Mouse (Mus musculus) ES-Bruce4 (cell line): ENCODE data around the gene Oaz2. TPM values are rescaled to one million over a fixed set of nuclear protein-coding genes. Genes with fewer than 3 reads are reported as not detected.

ENCODE experiments used
- H3K27ac ChIP-seq: 2 replicates; pipeline ENCODE4 v1.5.1; 2012; ENCODE audit warnings: low read length, inconsistent platforms; ENCODE audit not compliant: insufficient read depth
- H3K27me3 ChIP-seq: 2 replicates; pipeline ENCODE4 v1.6.1; 2012; ENCODE audit warnings: mild to moderate bottlenecking, low read length, inconsistent platforms; ENCODE audit not compliant: control insufficient read depth, poor library complexity, insufficient read depth, severe bottlenecking
- H3K36me3 ChIP-seq: 2 replicates; pipeline ENCODE4 v1.6.1; 2012; ENCODE audit warnings: inconsistent platforms, mild to moderate bottlenecking, low read length, moderate library complexity; ENCODE audit not compliant: control insufficient read depth, poor library complexity, insufficient read depth, severe bottlenecking
- H3K4me1 ChIP-seq: one replicate; pipeline ENCODE4 v1.8.1; 2011; ENCODE audit warnings: low read length; ENCODE audit not compliant: control insufficient read depth, insufficient read depth
- H3K4me3 ChIP-seq: 2 replicates; pipeline ENCODE4 v1.5.1; 2011; ENCODE audit warnings: low read depth, mild to moderate bottlenecking, low read length
- H3K9ac ChIP-seq: 2 replicates; pipeline ENCODE4 v1.6.1; 2012; ENCODE audit warnings: low read depth, mild to moderate bottlenecking, inconsistent platforms; ENCODE audit not compliant: poor library complexity, severe bottlenecking
- H3K9me3 ChIP-seq: replicated peaks from 2 replicates; pipeline ENCODE4 v1.6.1; 2012; ENCODE audit warnings: mild to moderate bottlenecking, low read length, inconsistent platforms; ENCODE audit not compliant: control insufficient read depth, poor library complexity, insufficient read depth, severe bottlenecking
- CTCF ChIP-seq: IDR thresholded peaks from one replicate; pipeline ENCODE4 v1.8.1; 2011; ENCODE audit warnings: low read depth, low read length
- EP300 ChIP-seq: IDR thresholded peaks from 2 replicates; pipeline ENCODE4 v1.6.1; 2011; ENCODE audit warnings: low read depth, low read length; ENCODE audit not compliant: insufficient read depth
- POLR2A ChIP-seq: IDR thresholded peaks from one replicate; pipeline ENCODE4 v1.8.1; 2011; ENCODE audit warnings: low read length; ENCODE audit not compliant: insufficient read depth
- polyA plus RNA-seq: library from polyadenylated mRNA; stranded (reverse); fragments of >200 nt; gene quantifications from 2 replicates; pipeline ENCODE4 v1.2.4, GENCODE M21; 2011; ENCODE audit warnings: low read depth; ENCODE audit not compliant: missing spikeins, insufficient read depth, insufficient read length

The Oaz2 gene
- polyA plus RNA-seq, 1 experiment: 81.5 TPM

GRCm38 (mm10) chr9:65636926-65637325 is 30.9 kb upstream of the Oaz2 start:
- Histone ChIP-seq H3K27me3 (no peaks in the 10 kb centered on the region), H3K4me3 (no peak overlapping the region), H3K9me3 (no peaks in the 10 kb centered on the region), H3K9ac (no peak overlapping the region), H3K36me3 (peaks cover 4% of the 10 kb centered on the region; the same call in 1 of the 2 replicates), H3K4me1 (peaks cover 7% of the 10 kb centered on the region), H3K27ac (peak overlapping the region; percentile 86)
- TF ChIP-seq EP300 (no peak), CTCF (no peak), POLR2A (no peak)

- Histone ChIP-seq H3K9me3 (no peaks in the 10 kb centered on the region), H3K36me3 (peaks cover 4% of the 10 kb centered on the region; the same call in 1 of the 2 replicates), H3K4me3 (0 out of 2 replicates have a peak overlapping the region, but pooled peaks have one; percentile 10), H3K27me3 (no peaks in the 10 kb centered on the region), H3K4me1 (peaks cover 9% of the 10 kb centered on the region), H3K9ac (peak overlapping the region; percentile 18), H3K27ac (peak overlapping the region; percentile 86)
- TF ChIP-seq CTCF (no peak), POLR2A (no peak), EP300 (no peak)
Observed at GRCm38 (mm10) chr9:65639065-65639464, 28.7 kb upstream of the Oaz2 start.

GRCm38 (mm10) chr9:65640838-65641410 is 26.9 kb upstream of the Oaz2 start:
- peaks cover 7% of the 10 kb centered on the region; the same call in 1 of the 2 replicates for H3K36me3 ChIP-seq
- no peaks in the 10 kb centered on the region for H3K9me3 ChIP-seq
- peak overlapping the region; percentile 13; the same call in 1 of the 2 replicates for H3K4me3 ChIP-seq
- H3K27ac ChIP-seq: peak overlapping the region; percentile 100
- peaks cover 12% of the 10 kb centered on the region for H3K4me1 ChIP-seq
- TF ChIP-seq POLR2A: no peak
- peak; percentile 94 for TF ChIP-seq EP300
- peak overlapping the region; percentile 62 for H3K9ac ChIP-seq
- H3K27me3 ChIP-seq: no peaks in the 10 kb centered on the region

GRCm38 (mm10) chr9:65641446-65642052 is 26.3 kb upstream of the Oaz2 start:
- peak overlapping the region; percentile 30; the same call in 1 of the 2 replicates for H3K4me3 ChIP-seq
- H3K9me3 ChIP-seq: no peaks in the 10 kb centered on the region
- TF ChIP-seq POLR2A (no peak), EP300 (no peak), CTCF (no peak)
- H3K27me3 ChIP-seq: no peaks in the 10 kb centered on the region
- peak overlapping the region; percentile 98 for H3K27ac ChIP-seq
- H3K9ac ChIP-seq: peak overlapping the region; percentile 59
- 0 out of 2 replicates have a peak, but pooled peaks cover 4% of the 10 kb centered on the region for H3K36me3 ChIP-seq
- H3K4me1 ChIP-seq: peaks cover 13% of the 10 kb centered on the region

GRCm38 (mm10) chr9:65642546-65642945 is 25.3 kb upstream of the Oaz2 start:
- no peaks in the 10 kb centered on the region for H3K9me3 ChIP-seq
- no peak for TF ChIP-seq POLR2A
- TF ChIP-seq CTCF: no peak
- no peak for TF ChIP-seq EP300
- peak overlapping the region; percentile 98 for H3K27ac ChIP-seq
- H3K9ac ChIP-seq: peak overlapping the region; percentile 59; the same call in 1 of the 2 replicates
- H3K4me1 ChIP-seq: peaks cover 13% of the 10 kb centered on the region
- H3K4me3 ChIP-seq: no peak overlapping the region
- peaks cover 4% of the 10 kb centered on the region; the same call in 1 of the 2 replicates for H3K36me3 ChIP-seq
- no peaks in the 10 kb centered on the region for H3K27me3 ChIP-seq

- H3K27ac ChIP-seq: no peak overlapping the region
- H3K27me3 ChIP-seq: no peaks in the 10 kb centered on the region
- peaks cover 6% of the 10 kb centered on the region for H3K4me1 ChIP-seq
- no peaks in the 10 kb centered on the region for H3K9me3 ChIP-seq
- H3K4me3 ChIP-seq: no peak overlapping the region
- no peak overlapping the region for H3K9ac ChIP-seq
- TF ChIP-seq POLR2A (no peak), EP300 (no peak), CTCF (no peak)
- H3K36me3 ChIP-seq: peaks cover 6% of the 10 kb centered on the region
Observed at GRCm38 (mm10) chr9:65644960-65645359, 22.8 kb upstream of the Oaz2 start.
